20 mouse cellular contexts compared by ENCODE assay signal in genomic region chr11:107516387-107516786, GRCm38 (mm10).
"Had no signal": no experiment of that assay in that cellular context is flagged by ENCODE, and none has a peak within 500 bp of the region (broad histone marks: within the 10 kb centered on the region; RNA-seq: fewer than 3 reads in every experiment).

No protein-coding gene starts in this region.

- H3K27me3 ChIP-seq: midbrain, embryonic 12.5 days; neural tube, embryonic 13.5 days; neural tube, embryonic 15.5 days had no signal

- H3K36me3 ChIP-seq: midbrain, embryonic 10.5 days; midbrain, embryonic 12.5 days; neural tube, embryonic 13.5 days; neural tube, embryonic 15.5 days had no signal

- H3K9me3 ChIP-seq: megakaryocyte, embryonic 14.5 days; midbrain, embryonic 10.5 days; midbrain, embryonic 12.5 days; neural tube, embryonic 13.5 days; neural tube, embryonic 15.5 days had no signal

- H3K4me3 ChIP-seq: megakaryocyte, embryonic 14.5 days; midbrain, embryonic 10.5 days; midbrain, embryonic 12.5 days; myocyte; neural tube, embryonic 13.5 days; neural tube, embryonic 15.5 days had no signal

- ATAC-seq: midbrain, embryonic 16.5 days had no signal

- H3K4me1 ChIP-seq: midbrain, embryonic 10.5 days; midbrain, embryonic 12.5 days; neural tube, embryonic 13.5 days had no signal

- H3K9ac ChIP-seq: lung, embryonic 14.5 days; midbrain, embryonic 12.5 days; neural tube, embryonic 13.5 days; neural tube, embryonic 15.5 days had no signal

- DNase-seq: lung, adult 18-20 months; lung, embryonic 14.5 days; lung, postnatal 10 days; lung, postnatal 4 days; midbrain, embryonic 14.5 days; retina, postnatal 1 day; right cerebral cortex, adult 18-20 months; right cerebral cortex, postnatal 25 days; right cerebral cortex, postnatal 4 days; spleen, adult 18-20 months; thymus, adult 18-20 months; thymus, postnatal 14 days; thymus, postnatal 36 days had no signal

- H3K27ac ChIP-seq: midbrain, embryonic 10.5 days; midbrain, embryonic 12.5 days; neural tube, embryonic 13.5 days; neural tube, embryonic 15.5 days had no signal
